Mouse (Mus musculus): ENCODE measurements around the gene Dnah8. TPM values are rescaled to one million over a fixed set of nuclear protein-coding genes. Genes with fewer than 3 reads are reported as not detected.

Dnah8 gene
- polyA plus RNA-seq, 1 experiment from 2014 or later = 0.97 TPM

GRCm38 (mm10) chr17:30781046-30781445, 156.9 kb downstream of the Dnah8 start:
- H3K27me3 ChIP-seq = no peaks in the 10 kb centered on the region
- no peaks in the 10 kb centered on the region for H3K4me1 ChIP-seq
- no peak overlapping the region for H3K27ac ChIP-seq
- no peaks in the 10 kb centered on the region for H3K36me3 ChIP-seq
- 81% methylated on average over 8 of the region's 8 CpGs for WGBS
- no peak overlapping the region for H3K9ac ChIP-seq
- H3K4me2 ChIP-seq (replicated peaks) = no peak overlapping the region
- ATAC-seq (ENCODE audit: low FRiP score) = no peak
- no peak overlapping the region for H3K4me3 ChIP-seq
- H3K9me3 ChIP-seq (replicated peaks) = no peaks in the 10 kb centered on the region

- WGBS = 79% methylated on average over 14 of the region's 14 CpGs
- H3K4me3 ChIP-seq = no peak overlapping the region
- no peak overlapping the region for H3K4me2 ChIP-seq (replicated peaks)
- no peaks in the 10 kb centered on the region for H3K9me3 ChIP-seq (replicated peaks)
- no peaks in the 10 kb centered on the region for H3K4me1 ChIP-seq
- no peak for ATAC-seq (ENCODE audit: low FRiP score)
- H3K27me3 ChIP-seq = no peaks in the 10 kb centered on the region
- no peak overlapping the region for H3K9ac ChIP-seq
- no peak overlapping the region for H3K27ac ChIP-seq
- no peaks in the 10 kb centered on the region for H3K36me3 ChIP-seq
Measured at GRCm38 (mm10) chr17:30782286-30782685, 158.1 kb downstream of the Dnah8 start.

- WGBS = 91% methylated on average over 8 of the region's 8 CpGs
- no peak for ATAC-seq (ENCODE audit: low FRiP score)
Measured at GRCm38 (mm10) chr17:30788361-30788760, 164.2 kb downstream of the Dnah8 start.

GRCm38 (mm10) chr17:30790816-30791215, 166.7 kb downstream of the Dnah8 start:
- H3K27ac ChIP-seq = no peak overlapping the region
- no peak overlapping the region for H3K4me3 ChIP-seq
- H3K9me3 ChIP-seq (replicated peaks) = no peaks in the 10 kb centered on the region
- no peaks in the 10 kb centered on the region for H3K36me3 ChIP-seq
- no peaks in the 10 kb centered on the region for H3K27me3 ChIP-seq
- WGBS = 93% methylated on average over 7 of the region's 7 CpGs
- H3K4me2 ChIP-seq (replicated peaks) = no peak overlapping the region
- ATAC-seq (ENCODE audit: low FRiP score) = no peak
- H3K9ac ChIP-seq = no peak overlapping the region
- no peaks in the 10 kb centered on the region for H3K4me1 ChIP-seq

More at GRCm38 (mm10) chr17:30788361-30788760, 164.2 kb downstream of the Dnah8 start:
- no peak overlapping the region for H3K4me3 ChIP-seq
- no peaks in the 10 kb centered on the region for H3K4me1 ChIP-seq
- H3K27me3 ChIP-seq = no peaks in the 10 kb centered on the region
- no peaks in the 10 kb centered on the region for H3K9me3 ChIP-seq (replicated peaks)
- H3K4me2 ChIP-seq (replicated peaks) = no peak overlapping the region
- no peak overlapping the region for H3K9ac ChIP-seq
- no peak overlapping the region for H3K27ac ChIP-seq
- no peaks in the 10 kb centered on the region for H3K36me3 ChIP-seq

GRCm38 (mm10) chr17:30792396-30792795, 168.2 kb downstream of the Dnah8 start:
- 88% methylated on average over 6 of the region's 6 CpGs for WGBS
- Histone ChIP-seq H3K4me1 (no peaks in the 10 kb centered on the region), H3K9ac (no peak overlapping the region), H3K9me3 (replicated peaks) (no peaks in the 10 kb centered on the region), H3K36me3 (no peaks in the 10 kb centered on the region), H3K27me3 (no peaks in the 10 kb centered on the region), H3K4me2 (replicated peaks) (no peak overlapping the region), H3K27ac (no peak overlapping the region), H3K4me3 (no peak overlapping the region)
- ATAC-seq (ENCODE audit: low FRiP score) = no peak

- H3K4me2 ChIP-seq (replicated peaks) = no peak overlapping the region
- no peaks in the 10 kb centered on the region for H3K9me3 ChIP-seq (replicated peaks)
- H3K36me3 ChIP-seq = no peaks in the 10 kb centered on the region
- ATAC-seq (ENCODE audit: low FRiP score) = no peak
- H3K27ac ChIP-seq = no peak overlapping the region
- H3K4me1 ChIP-seq = no peaks in the 10 kb centered on the region
- H3K9ac ChIP-seq = no peak overlapping the region
- no peak overlapping the region for H3K4me3 ChIP-seq
- H3K27me3 ChIP-seq = no peaks in the 10 kb centered on the region
- 84% methylated on average over 4 of the region's 4 CpGs for WGBS
Measured at GRCm38 (mm10) chr17:30796616-30797015, 172.5 kb downstream of the Dnah8 start.

GRCm38 (mm10) chr17:30800261-30800985, 176.3 kb downstream of the Dnah8 start:
- Histone ChIP-seq H3K4me1 (peaks cover 11% of the 10 kb centered on the region), H3K27me3 (no peaks in the 10 kb centered on the region), H3K27ac (no peak overlapping the region), H3K4me3 (no peak overlapping the region), H3K9me3 (replicated peaks) (no peaks in the 10 kb centered on the region), H3K4me2 (replicated peaks) (no peak overlapping the region), H3K9ac (no peak overlapping the region), H3K36me3 (no peaks in the 10 kb centered on the region)
- no peak for ATAC-seq (ENCODE audit: low FRiP score)
- WGBS = 80% methylated on average over 19 of the region's 19 CpGs

- Histone ChIP-seq H3K4me1 (peaks cover 20% of the 10 kb centered on the region), H3K4me2 (replicated peaks) (no peak overlapping the region), H3K36me3 (no peaks in the 10 kb centered on the region), H3K4me3 (no peak overlapping the region), H3K9ac (no peak overlapping the region), H3K27ac (no peak overlapping the region), H3K9me3 (replicated peaks) (no peaks in the 10 kb centered on the region), H3K27me3 (no peaks in the 10 kb centered on the region)
- ATAC-seq (ENCODE audit: low FRiP score) = no peak
- WGBS = 94% methylated on average over 9 of the region's 9 CpGs
Measured at GRCm38 (mm10) chr17:30803668-30804067, 179.5 kb downstream of the Dnah8 start.

GRCm38 (mm10) chr17:30804955-30805354, 180.8 kb downstream of the Dnah8 start:
- no peaks in the 10 kb centered on the region for H3K9me3 ChIP-seq (replicated peaks)
- H3K27me3 ChIP-seq = no peaks in the 10 kb centered on the region
- H3K4me2 ChIP-seq (replicated peaks) = no peak overlapping the region
- H3K27ac ChIP-seq = peak overlapping the region; percentile 77
- ATAC-seq (ENCODE audit: low FRiP score) = no peak; the same call in 1 of the 2 replicates
- WGBS = 33% methylated on average over 8 of the region's 8 CpGs
- H3K36me3 ChIP-seq = no peaks in the 10 kb centered on the region
- H3K9ac ChIP-seq = no peak overlapping the region
- H3K4me1 ChIP-seq = peaks cover 25% of the 10 kb centered on the region
- no peak overlapping the region for H3K4me3 ChIP-seq

GRCm38 (mm10) chr17:30805511-30806059, 181.4 kb downstream of the Dnah8 start:
- H3K4me2 ChIP-seq (replicated peaks) = no peak overlapping the region
- WGBS = 37% methylated on average over 12 of the region's 12 CpGs

GRCm38 (mm10) chr17:30808866-30809660, 184.9 kb downstream of the Dnah8 start:
- H3K27ac ChIP-seq = peak overlapping the region; percentile 66
- no peak overlapping the region for H3K4me3 ChIP-seq
- no peaks in the 10 kb centered on the region for H3K27me3 ChIP-seq
- no peaks in the 10 kb centered on the region for H3K36me3 ChIP-seq
- no peaks in the 10 kb centered on the region for H3K9me3 ChIP-seq (replicated peaks)
- peak; percentile 80 for ATAC-seq (ENCODE audit: low FRiP score)
- no peak overlapping the region for H3K9ac ChIP-seq
- 70% methylated on average over 15 of the region's 15 CpGs for WGBS
- no peak overlapping the region for H3K4me2 ChIP-seq (replicated peaks)
- H3K4me1 ChIP-seq = peaks cover 28% of the 10 kb centered on the region

More at GRCm38 (mm10) chr17:30805511-30806059, 181.4 kb downstream of the Dnah8 start:
- H3K9ac ChIP-seq = no peak overlapping the region
- H3K4me1 ChIP-seq = peaks cover 28% of the 10 kb centered on the region
- no peaks in the 10 kb centered on the region for H3K9me3 ChIP-seq (replicated peaks)
- no peaks in the 10 kb centered on the region for H3K27me3 ChIP-seq
- H3K27ac ChIP-seq = peak overlapping the region; percentile 77
- no peaks in the 10 kb centered on the region for H3K36me3 ChIP-seq
- no peak overlapping the region for H3K4me3 ChIP-seq
- ATAC-seq (ENCODE audit: low FRiP score) = no peak

- Histone ChIP-seq H3K36me3 (no peaks in the 10 kb centered on the region), H3K4me3 (no peak overlapping the region), H3K9me3 (replicated peaks) (no peaks in the 10 kb centered on the region), H3K27ac (peak overlapping the region; percentile 66), H3K27me3 (no peaks in the 10 kb centered on the region), H3K4me2 (replicated peaks) (no peak overlapping the region), H3K4me1 (peaks cover 19% of the 10 kb centered on the region), H3K9ac (no peak overlapping the region)
- WGBS = 63% methylated on average over 16 of the region's 16 CpGs
- ATAC-seq (ENCODE audit: low FRiP score) = no peak
Measured at GRCm38 (mm10) chr17:30809926-30810660, 185.9 kb downstream of the Dnah8 start.
